Mouse (Mus musculus): ENCODE results near the gene Fcrl6. TPM values are rescaled to one million over a fixed set of nuclear protein-coding genes. Genes with fewer than 3 reads are reported as not detected.

Gene Fcrl6
- polyA plus RNA-seq (2012; rRNA removed; ENCODE audit: low replicate concordance): 0.10 TPM in 1 of 2 replicates, not detected in the other

DNA sequence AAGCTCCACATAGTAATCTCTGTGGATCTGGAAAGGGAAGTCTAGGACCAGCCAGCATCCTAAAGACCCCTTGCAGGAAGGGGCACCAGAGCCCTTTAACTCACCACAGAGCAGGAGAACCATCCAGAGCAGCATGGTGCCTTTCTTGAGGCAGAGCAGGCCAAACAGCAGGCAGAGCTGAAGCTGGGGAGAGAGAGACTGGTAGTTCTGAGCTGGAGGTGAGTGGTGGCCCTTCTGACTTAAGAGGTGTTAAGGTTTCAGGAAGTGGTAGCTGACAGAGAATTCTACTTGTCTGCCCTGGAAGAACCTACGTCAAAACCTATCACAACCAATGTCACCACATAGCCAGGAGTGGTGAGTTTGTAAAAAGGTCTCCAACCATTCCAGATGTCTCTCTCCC is at the start of gene Fcrl6:
Gene Fcrl6, minus strand, starts transcription at position 226 of the 400 bp plus-strand sequence.

DNA sequence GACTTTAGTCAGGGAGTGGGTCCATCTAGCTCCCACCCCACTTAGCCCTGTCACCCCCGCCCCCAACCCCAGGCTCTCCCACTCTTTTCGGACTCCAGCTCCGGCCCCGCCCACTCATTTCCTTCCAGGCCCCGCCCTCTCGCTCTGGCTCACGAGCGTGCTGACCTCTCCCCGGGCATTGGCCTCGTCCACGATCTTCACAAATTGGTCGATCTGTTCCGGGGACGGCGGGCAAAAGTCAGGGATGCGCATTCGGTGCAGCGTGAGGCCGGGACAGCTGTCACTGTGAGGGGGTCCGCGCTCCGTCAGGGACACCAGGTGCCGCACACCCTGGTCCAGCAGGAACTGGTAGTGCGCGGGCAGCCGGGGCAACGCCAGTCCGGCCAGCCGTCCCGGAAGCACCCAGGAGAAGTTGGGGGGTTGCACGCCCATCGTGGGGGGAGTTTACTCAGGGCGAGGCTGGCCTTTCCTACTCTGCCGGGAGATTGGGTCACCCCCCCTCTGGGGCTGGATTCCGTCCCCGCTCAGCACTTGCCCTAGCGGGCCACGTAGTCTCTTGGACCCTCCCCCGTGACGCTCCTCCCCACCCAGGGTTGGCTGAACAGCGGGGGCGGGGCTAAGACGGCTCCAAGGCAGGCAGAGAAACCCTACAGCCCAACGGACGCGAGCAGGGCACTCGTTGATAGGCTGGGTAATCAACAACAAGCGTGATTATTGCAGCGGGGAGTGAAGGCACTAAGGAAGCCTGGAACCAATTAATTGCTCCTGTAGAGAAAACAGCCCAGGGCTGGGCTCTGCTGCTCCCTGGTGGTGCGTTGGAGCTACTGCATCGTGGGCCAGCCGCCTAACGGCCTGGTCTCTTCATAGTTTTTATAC is 30.3 kb upstream of the Fcrl6 start, which contains the start of gene Dusp23:
Gene Dusp23, minus strand, starts transcription at position 512 of the 876 bp plus-strand sequence.

DNA sequence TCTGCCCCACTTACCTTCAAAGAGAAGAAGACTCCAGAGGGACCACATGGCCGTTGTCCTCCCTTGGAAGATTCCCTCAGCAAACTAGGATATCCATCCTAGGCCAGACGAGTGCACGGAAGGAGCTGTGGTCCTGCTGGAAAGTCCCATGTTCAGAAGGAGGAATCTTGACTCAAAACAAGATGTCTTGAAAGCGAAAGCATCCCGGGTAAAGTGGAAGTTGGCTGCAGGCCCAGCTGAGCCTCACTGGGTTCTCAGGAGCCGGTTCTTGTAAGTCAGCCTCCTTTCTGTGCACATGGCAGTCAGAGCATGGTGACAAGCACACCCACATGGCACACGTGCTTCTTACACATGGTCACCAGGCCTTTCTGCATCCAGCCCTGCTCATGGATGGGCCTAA is 12.0 kb downstream of the Fcrl6 start, which contains the start of gene Slamf8:
Gene Slamf8, minus strand, starts transcription at position 184 of the 400 bp plus-strand sequence.

DNA sequence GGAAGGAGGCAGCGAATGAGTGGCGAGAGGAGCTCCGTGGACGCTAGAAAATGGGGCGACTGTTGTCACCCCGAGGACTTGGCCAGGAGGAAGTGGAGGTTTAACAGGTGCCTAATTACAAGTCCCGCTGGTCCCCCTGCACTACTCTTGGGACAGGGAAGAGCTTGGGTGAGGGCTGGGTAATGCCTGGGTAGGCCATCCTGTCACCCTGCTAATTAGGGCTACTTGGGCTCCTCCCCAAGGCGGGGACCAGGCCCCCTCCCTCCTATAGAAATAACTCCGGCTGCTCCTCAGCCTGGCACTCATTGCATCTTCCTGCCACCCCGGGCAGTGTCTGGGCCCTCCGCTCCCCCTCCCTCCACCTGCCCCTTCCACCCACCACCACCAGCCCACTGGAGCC is 46.7 kb downstream of the Fcrl6 start, which contains the start of gene Vsig8:
Gene Vsig8, plus strand, starts transcription at position 301 of the 400 bp plus-strand sequence.

Other genes with a start within 250 kb of the Fcrl6 start
- gene Pigm, start 226.0 kb downstream of the Fcrl6 start, polyA plus RNA-seq (2012; rRNA removed; ENCODE audit: low replicate concordance): 8.8 and 14.8 TPM in 2 replicates
- 10.3 and 24.8 TPM in 2 replicates for gene Slamf9, start 127.2 kb downstream of the Fcrl6 start, polyA plus RNA-seq (2012; rRNA removed; ENCODE audit: low replicate concordance)
- 36.1 and 38.8 TPM in 2 replicates for gene Igsf9, start 120.8 kb downstream of the Fcrl6 start, polyA plus RNA-seq (2012; rRNA removed; ENCODE audit: low replicate concordance)
- gene Tagln2, start 102.5 kb downstream of the Fcrl6 start, polyA plus RNA-seq (2012; rRNA removed; ENCODE audit: low replicate concordance): 232 and 274 TPM in 2 replicates
- 0.68 and 1.2 TPM in 2 replicates for gene Cfap45, start 81.8 kb downstream of the Fcrl6 start, polyA plus RNA-seq (2012; rRNA removed; ENCODE audit: low replicate concordance)
- 0.20 and 0.24 TPM in 2 replicates for gene Vsig8, start 46.6 kb downstream of the Fcrl6 start, polyA plus RNA-seq (2012; rRNA removed; ENCODE audit: low replicate concordance)
- 9.1 and 10.8 TPM in 2 replicates for gene Slamf8, start 12.0 kb downstream of the Fcrl6 start, polyA plus RNA-seq (2012; rRNA removed; ENCODE audit: low replicate concordance)
- gene Dusp23, start 30.4 kb upstream of the Fcrl6 start, polyA plus RNA-seq (2012; rRNA removed; ENCODE audit: low replicate concordance): 47.9 and 66.9 TPM in 2 replicates
- gene Crp, start 95.5 kb upstream of the Fcrl6 start, polyA plus RNA-seq (2012; rRNA removed; ENCODE audit: low replicate concordance): 0.36 TPM in 1 of 2 replicates, not detected in the other